ENCODE assay signal across 15 mouse cellular contexts in the genomic region with DNA sequence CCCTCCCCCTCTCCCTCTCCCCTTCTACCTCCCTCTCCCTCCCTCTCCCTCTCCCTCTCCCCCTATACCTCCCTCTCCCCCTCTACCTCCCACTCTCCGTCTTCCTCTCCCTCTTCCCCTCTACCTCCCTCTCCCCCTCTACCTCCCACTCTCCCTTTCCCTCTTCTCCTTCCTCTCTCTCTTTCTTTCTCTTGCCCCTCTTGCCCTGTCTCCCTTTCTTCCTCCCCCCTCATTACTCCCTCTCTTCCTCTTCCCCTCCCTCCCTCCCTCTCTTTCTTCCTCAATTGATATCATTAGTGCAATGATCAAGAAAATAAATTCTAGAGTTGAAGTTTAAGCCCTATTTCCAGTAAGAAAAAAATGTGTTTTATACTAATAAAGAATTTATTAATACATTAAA.
A peak's percentile ranks its signal among the peaks of the same experiment; 100 is the strongest.
DNase-seq lines count a peak whose midpoint lies in the region; ATAC-seq and TF ChIP-seq lines count a peak whose summit lies in the region.
"Had no signal": no experiment of that assay in that cellular context is flagged by ENCODE, and none has a peak within 500 bp of the region (broad histone marks: within the 10 kb centered on the region; RNA-seq: fewer than 3 reads in every experiment).

No protein-coding gene starts in this region.

- DNase-seq in kidney, postnatal 14 days, result no peak
- no peak for DNase-seq in spleen, adult 2 months (ENCODE audit: low read depth in 1 of 2, low spot score in 2 of 2)
- DNase-seq in spleen, postnatal 36 days (ENCODE audit: low spot score in 2 of 2), result no peak
- no peak for DNase-seq in right cerebral cortex, adult 2 months (ENCODE audit: low spot score in 2 of 2)
- no peak for DNase-seq in spleen, postnatal 4 days (ENCODE audit: low spot score in 2 of 2)
- DNase-seq: cerebellum, adult 18-20 months; thymus, adult 18-20 months had no signal

- peak overlapping the region; percentile 25; the same call in 1 of the 2 replicates for H3K4me2 ChIP-seq in kidney, embryonic 15.5 days
- H3K4me2 ChIP-seq in intestine, embryonic 16.5 days (ENCODE audit: low read depth, low read length), result peak overlapping the region; percentile 30
- peak overlapping the region; percentile 29 for H3K4me2 ChIP-seq in stomach, embryonic 15.5 days
- H3K4me2 ChIP-seq: embryonic facial prominence, embryonic 13.5 days; midbrain, embryonic 11.5 days; neural tube, embryonic 12.5 days had no signal

- no peak for TF ChIP-seq CTCF in spleen, adult 2 months (IDR thresholded peaks at IDR 0.05; ENCODE audit: extremely low read depth, insufficient read depth, insufficient read length, insufficient replicate concordance)

- no peaks in the 10 kb centered on the region for H3K4me1 ChIP-seq in kidney, embryonic 15.5 days
- peaks cover 4% of the 10 kb centered on the region; the same call in 1 of the 2 replicates for H3K4me1 ChIP-seq in spleen, adult 2 months (ENCODE audit: control insufficient read depth, insufficient read depth, insufficient read length)
- H3K4me1 ChIP-seq in intestine, embryonic 16.5 days (ENCODE audit: control insufficient read depth, insufficient read depth, low read length), result no peaks in the 10 kb centered on the region
- no peaks in the 10 kb centered on the region for H3K4me1 ChIP-seq in stomach, embryonic 15.5 days
- H3K4me1 ChIP-seq: embryonic facial prominence, embryonic 13.5 days; neural tube, embryonic 12.5 days had no signal

- H3K4me3 ChIP-seq in kidney, embryonic 15.5 days (replicated peaks), result peak overlapping the region; percentile 19; the same call in 1 of the 2 replicates
- H3K4me3 ChIP-seq in spleen, adult 2 months (ENCODE audit: extremely low read depth, insufficient read depth, insufficient read length), result peak overlapping the region; percentile 60
- peak overlapping the region; percentile 25; the same call in 1 of the 2 replicates for H3K4me3 ChIP-seq in intestine, embryonic 16.5 days (ENCODE audit: low read length)
- peak overlapping the region; percentile 19; the same call in 1 of the 2 replicates for H3K4me3 ChIP-seq in stomach, embryonic 15.5 days (replicated peaks)
- H3K4me3 ChIP-seq: embryonic facial prominence, embryonic 13.5 days; forebrain, embryonic 15.5 days; neural tube, embryonic 12.5 days had no signal

- no peak for TF ChIP-seq POLR2A in spleen, adult 2 months (IDR thresholded peaks at IDR 0.05; ENCODE audit: low read depth, low read length)

- H3K27me3 ChIP-seq in kidney, embryonic 15.5 days, result no peaks in the 10 kb centered on the region
- H3K27me3 ChIP-seq in spleen, adult 2 months (ENCODE audit: control insufficient read depth, insufficient read depth, low read length), result no peaks in the 10 kb centered on the region
- no peaks in the 10 kb centered on the region for H3K27me3 ChIP-seq in intestine, embryonic 16.5 days (replicated peaks; ENCODE audit: control insufficient read depth, insufficient read depth, low read length)
- H3K27me3 ChIP-seq in stomach, embryonic 15.5 days (replicated peaks), result no peaks in the 10 kb centered on the region
- H3K27me3 ChIP-seq: embryonic facial prominence, embryonic 13.5 days; forebrain, embryonic 15.5 days; neural tube, embryonic 12.5 days had no signal

- H3K36me3 ChIP-seq in kidney, embryonic 15.5 days, result no peaks in the 10 kb centered on the region
- H3K36me3 ChIP-seq in spleen, adult 2 months (ENCODE audit: control insufficient read depth, insufficient read depth, low read length), result no peaks in the 10 kb centered on the region
- no peaks in the 10 kb centered on the region for H3K36me3 ChIP-seq in intestine, embryonic 16.5 days (ENCODE audit: control insufficient read depth, insufficient read depth, low read length)
- no peaks in the 10 kb centered on the region for H3K36me3 ChIP-seq in stomach, embryonic 15.5 days
- H3K36me3 ChIP-seq: embryonic facial prominence, embryonic 13.5 days; forebrain, embryonic 15.5 days; G1E; neural tube, embryonic 12.5 days had no signal

- no CpG with 5 or more reads among the region's 1 CpGs for WGBS in kidney, embryonic 15.5 days
- WGBS in spleen, adult 2 months, result no CpG with 5 or more reads among the region's 1 CpGs
- no CpG with 5 or more reads among the region's 1 CpGs for WGBS in intestine, embryonic 16.5 days
- WGBS in stomach, embryonic 15.5 days, result no CpG with 5 or more reads among the region's 1 CpGs

- no peaks in the 10 kb centered on the region for H3K9me3 ChIP-seq in kidney, embryonic 15.5 days (replicated peaks)
- H3K9me3 ChIP-seq in intestine, embryonic 16.5 days (ENCODE audit: control insufficient read depth, low read length), result no peaks in the 10 kb centered on the region
- H3K9me3 ChIP-seq in stomach, embryonic 15.5 days, result no peaks in the 10 kb centered on the region
- H3K9me3 ChIP-seq: embryonic facial prominence, embryonic 13.5 days; forebrain, embryonic 15.5 days; neural tube, embryonic 12.5 days had no signal

- H3K9ac ChIP-seq in kidney, embryonic 15.5 days, result no peak overlapping the region
- no peak overlapping the region for H3K9ac ChIP-seq in intestine, embryonic 16.5 days (ENCODE audit: low read depth, low read length)
- no peak overlapping the region for H3K9ac ChIP-seq in stomach, embryonic 15.5 days
- H3K9ac ChIP-seq: embryonic facial prominence, embryonic 13.5 days; forebrain, embryonic 15.5 days; neural tube, embryonic 12.5 days had no signal

- no peak for ATAC-seq in kidney, embryonic 15.5 days (replicated peaks; ENCODE audit: low FRiP score)
- no peak for ATAC-seq in intestine, embryonic 16.5 days
- no peak for ATAC-seq in stomach, embryonic 15.5 days (ENCODE audit: insufficient read depth, low FRiP score, low read depth)
- ATAC-seq: forebrain, embryonic 15.5 days had no signal

- no peak overlapping the region for H3K27ac ChIP-seq in kidney, embryonic 15.5 days
- peak overlapping the region; percentile 72; the same call in 1 of the 2 replicates for H3K27ac ChIP-seq in spleen, adult 2 months (ENCODE audit: insufficient read depth, low read length)
- H3K27ac ChIP-seq in intestine, embryonic 16.5 days (ENCODE audit: low read length), result no peak overlapping the region
- no peak overlapping the region for H3K27ac ChIP-seq in stomach, embryonic 15.5 days
- H3K27ac ChIP-seq: embryonic facial prominence, embryonic 13.5 days; forebrain, embryonic 15.5 days; neural tube, embryonic 12.5 days had no signal
